ENCODE assay signal across 18 mouse cellular contexts in the genomic region with DNA sequence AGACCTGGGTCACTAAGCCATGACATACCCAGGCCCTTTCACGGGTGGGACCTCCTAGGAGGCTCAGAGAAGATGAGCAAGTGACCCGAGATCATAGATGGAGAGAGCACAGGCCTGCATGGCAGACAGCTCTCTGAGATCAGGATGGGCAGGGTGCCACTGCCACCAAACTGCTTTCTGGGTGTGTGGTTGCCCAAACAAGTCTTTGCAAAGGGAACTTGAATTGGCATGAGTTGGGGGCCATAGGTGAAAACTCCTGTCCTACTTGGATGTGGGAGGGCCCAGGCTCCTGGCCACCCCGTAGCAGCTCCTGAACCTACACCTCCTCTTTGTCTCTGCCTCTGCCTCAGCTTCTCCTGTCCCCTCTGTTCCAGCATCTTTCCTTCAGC. TPM values are rescaled to one million over a fixed set of nuclear protein-coding genes. Genes with fewer than 3 reads are reported as not detected.
DNase-seq lines count a peak whose midpoint lies in the region; ATAC-seq and TF ChIP-seq lines count a peak whose summit lies in the region.
"Had no signal": no experiment of that assay in that cellular context is flagged by ENCODE, and none has a peak within 500 bp of the region (broad histone marks: within the 10 kb centered on the region; RNA-seq: fewer than 3 reads in every experiment).

No protein-coding gene starts in this region.

- peak; percentile 14 for ATAC-seq in kidney, postnatal 0 days (replicated peaks; ENCODE audit: low FRiP score, low read depth)
- no peak for ATAC-seq in frontal cortex, adult (ENCODE audit: low TSS enrichment)
- ATAC-seq: forebrain, embryonic 14.5 days; liver, embryonic 12.5 days had no signal

- intact Hi-C loops in left cerebral cortex, postnatal 14 days (cut with DNase I), result no loop called here

- no peaks in the 10 kb centered on the region for H3K27me3 ChIP-seq in kidney, postnatal 0 days (ENCODE audit: insufficient read depth, low read length)

- WGBS in kidney, postnatal 0 days, result 27% methylated on average over 3 of the region's 3 CpGs

- peak; percentile 86 for DNase-seq in heart, adult 11 months
- DNase-seq in heart, adult 9 months (ENCODE audit: low spot score in 2 of 2), result no peak
- DNase-seq in kidney, postnatal 0 days (ENCODE audit: low spot score), result no peak
- no peak for DNase-seq in kidney, adult 11 months
- peak; percentile 37 for DNase-seq in urinary bladder, adult 2 months (ENCODE audit: low spot score)
- DNase-seq in urinary bladder, postnatal 10 days (ENCODE audit: low spot score), result no peak
- DNase-seq in left cerebral cortex, postnatal 14 days (ENCODE audit: low spot score in 2 of 2), result no peak
- DNase-seq: adrenal gland, postnatal 10 days; cerebellum, adult 11-12 months; cerebellum, postnatal 25 days; left cerebral cortex, postnatal 4 days; lung, postnatal 14 days; thymus, adult 18-20 months had no signal

- no peaks in the 10 kb centered on the region for H3K9me3 ChIP-seq in kidney, postnatal 0 days (replicated peaks; ENCODE audit: low read length)
- H3K9me3 ChIP-seq: heart, embryonic 15.5 days; liver, embryonic 12.5 days; neural tube, embryonic 12.5 days had no signal

- H3K4me1 ChIP-seq in kidney, postnatal 0 days (replicated peaks; ENCODE audit: insufficient read depth, low read length), result peaks cover 18% of the 10 kb centered on the region

- H3K4me2 ChIP-seq in kidney, postnatal 0 days (ENCODE audit: low read length), result peak overlapping the region; percentile 41
- H3K4me2 ChIP-seq: neural tube, embryonic 12.5 days had no signal

- peak overlapping the region; percentile 11; the same call in 1 of the 2 replicates for H3K4me3 ChIP-seq in kidney, postnatal 0 days (replicated peaks; ENCODE audit: low read depth, low read length)
- H3K4me3 ChIP-seq: heart, embryonic 15.5 days; neural tube, embryonic 12.5 days had no signal

- TF ChIP-seq CTCF in kidney, postnatal 0 days (IDR thresholded peaks at IDR 0.05; ENCODE audit: low read depth), result no peak

- H3K27ac ChIP-seq in kidney, postnatal 0 days, result 0 out of 2 replicates have a peak overlapping the region, but pooled peaks have one; percentile 13
- H3K27ac ChIP-seq: heart, embryonic 15.5 days; liver, embryonic 12.5 days; neural tube, embryonic 12.5 days had no signal

- H3K36me3 ChIP-seq in kidney, postnatal 0 days (ENCODE audit: insufficient read depth, low read length), result no peaks in the 10 kb centered on the region
- H3K36me3 ChIP-seq: heart, embryonic 15.5 days; liver, embryonic 12.5 days; neural tube, embryonic 12.5 days had no signal

- H3K9ac ChIP-seq in kidney, postnatal 0 days (ENCODE audit: low read depth, low read length), result 0 out of 2 replicates have a peak overlapping the region, but pooled peaks have one; percentile 35
- H3K9ac ChIP-seq: heart, embryonic 15.5 days; liver, embryonic 12.5 days; neural tube, embryonic 12.5 days had no signal

RNA-seq across cellular contexts. Expression of a gene that starts 4.0 kb away (rescaled TPM):
- 24.5 and 27.1 TPM in 2 replicates for polyA plus RNA-seq in kidney, postnatal 0 days (2015; fragmentation: Nextera tagmentation; extraction: Ambion mirVana)
- polyA plus RNA-seq in urinary bladder, adult 2 months (2012; rRNA removed), result 34.0 and 37.1 TPM in 2 replicates
- 1 to 10 TPM; 3.8 to 3.9 TPM for total RNA-seq in left cerebral cortex, postnatal 14 days (2021)

RNA-seq across cellular contexts. Expression of a gene that starts 20.3 kb away (rescaled TPM):
- polyA plus RNA-seq in kidney, postnatal 0 days (2015; fragmentation: Nextera tagmentation; extraction: Ambion mirVana), result 29.0 and 31.1 TPM in 2 replicates
- 20.0 and 20.2 TPM in 2 replicates for polyA plus RNA-seq in urinary bladder, adult 2 months (2012; rRNA removed)
- 1 to 10 TPM; 5.0 to 6.8 TPM for total RNA-seq in left cerebral cortex, postnatal 14 days (2021)

Comparison
In these comparisons a context has a peak if more than half of its experiments do, and no peak if none do; other contexts are left out.
1. DNase-seq: peak in heart, adult 11 months (single experiment) and urinary bladder, adult 2 months (single experiment); none in heart, adult 9 months (0 of 2), kidney, postnatal 0 days (single experiment), kidney, adult 11 months (single experiment), urinary bladder, postnatal 10 days (single experiment) and left cerebral cortex, postnatal 14 days (0 of 2).